Mouse (Mus musculus): ENCODE measurements around the gene Pfas. TPM values are rescaled to one million over a fixed set of nuclear protein-coding genes. Genes with fewer than 3 reads are reported as not detected.
"Not testable (repeated sequence)": the region's sequence is repeated elsewhere in the genome, so short reads cannot be mapped to it uniquely, and the experiment has no call there.

The Pfas gene
- total RNA-seq, 1 experiment from 2014 or later, result 29.0 TPM

DNA sequence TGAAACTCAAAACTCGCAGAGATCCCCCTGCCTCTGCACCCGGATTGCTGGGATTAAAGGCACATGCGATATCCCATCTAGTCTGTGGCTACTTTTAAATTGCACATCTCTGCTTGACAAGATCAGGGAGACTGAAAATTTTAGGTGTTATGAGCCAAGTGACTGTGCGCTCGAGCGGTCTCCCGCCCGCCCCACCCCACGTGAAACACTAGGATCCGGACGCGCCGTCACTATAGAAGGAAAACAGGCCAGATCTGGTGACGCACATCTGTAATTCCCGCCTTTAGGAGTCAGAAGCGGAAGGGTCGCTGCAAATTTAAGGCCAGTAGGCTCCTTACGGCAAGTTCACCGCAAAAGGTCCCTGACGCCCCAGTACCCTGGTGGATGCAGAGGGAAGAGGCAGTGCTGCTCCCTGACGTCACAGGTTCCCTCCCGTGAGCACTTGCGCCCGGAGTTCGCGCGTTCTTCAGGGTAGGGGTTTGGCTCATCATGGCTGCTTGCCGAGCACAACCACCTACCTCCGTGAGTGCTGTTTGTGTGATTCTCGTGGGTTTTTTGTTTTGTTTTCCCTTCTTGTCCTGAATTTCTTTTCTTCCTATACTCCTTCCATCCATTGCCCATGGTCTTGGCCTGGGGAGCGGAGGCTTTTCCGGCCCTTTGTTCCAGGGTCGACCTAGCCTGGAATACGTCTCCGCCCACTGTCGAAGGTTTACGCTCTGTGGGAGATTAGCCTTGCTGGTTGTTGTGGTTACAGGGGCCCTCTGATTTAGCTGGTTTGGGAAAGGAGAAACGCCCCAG is 7.6 kb upstream of the Pfas start, which contains the start of gene Ctc1:
Ctc1 (plus strand) TSS at position 268 of the 798 bp plus-strand sequence.
- DNase-seq, result peak; percentile 95

GRCm38 (mm10) chr11:69012071-69012601 is 3.9 kb upstream of the Pfas start:
- DNase-seq, result peak; percentile 93

- DNase-seq, result not testable (repeated sequence)
Measured at GRCm38 (mm10) chr11:69011445-69011844, 3.2 kb upstream of the Pfas start.

DNA sequence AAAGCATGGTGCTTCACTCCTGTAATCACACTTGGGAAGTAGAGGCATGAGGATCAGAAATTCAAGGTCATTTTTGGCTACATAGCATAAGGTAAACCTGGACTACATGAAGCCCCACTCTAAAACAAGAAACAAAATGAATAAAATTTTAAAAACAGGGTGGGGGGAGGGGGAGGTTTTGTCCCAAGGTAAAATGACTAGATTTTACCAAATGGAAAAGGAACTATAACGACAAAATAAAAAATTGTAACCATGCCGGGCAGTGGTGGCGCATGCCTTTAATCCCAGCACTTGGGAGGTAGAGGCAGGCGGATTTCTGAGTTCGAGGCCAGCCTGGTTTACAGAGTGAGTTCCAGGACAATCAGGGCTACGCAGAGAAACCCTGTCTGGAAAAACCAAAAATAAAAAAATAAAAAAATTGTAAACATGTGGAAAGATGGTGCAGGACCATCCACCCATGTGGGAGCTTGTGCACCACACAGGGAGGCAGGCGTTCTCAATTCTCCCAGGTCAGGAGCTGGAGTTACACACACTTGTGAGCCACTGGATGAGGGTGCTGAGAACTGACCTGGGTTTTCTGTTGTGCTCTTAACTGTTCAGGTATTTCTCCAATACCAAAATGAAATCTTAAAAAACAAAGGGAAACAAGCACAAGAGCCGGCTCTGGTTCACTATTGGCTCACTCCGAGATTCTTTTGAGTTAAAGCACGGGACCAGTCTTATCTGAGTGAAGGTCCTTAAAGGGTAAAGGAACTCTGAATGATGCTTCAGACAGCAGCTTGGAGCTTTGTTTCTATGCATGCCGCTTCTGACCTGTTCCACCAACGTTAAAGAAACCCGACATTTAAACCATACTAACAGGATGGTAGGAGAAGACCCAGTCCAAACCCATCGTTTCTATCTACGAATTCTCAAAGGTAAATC is 2.4 kb upstream of the Pfas start:
- no peak for DNase-seq

DNA sequence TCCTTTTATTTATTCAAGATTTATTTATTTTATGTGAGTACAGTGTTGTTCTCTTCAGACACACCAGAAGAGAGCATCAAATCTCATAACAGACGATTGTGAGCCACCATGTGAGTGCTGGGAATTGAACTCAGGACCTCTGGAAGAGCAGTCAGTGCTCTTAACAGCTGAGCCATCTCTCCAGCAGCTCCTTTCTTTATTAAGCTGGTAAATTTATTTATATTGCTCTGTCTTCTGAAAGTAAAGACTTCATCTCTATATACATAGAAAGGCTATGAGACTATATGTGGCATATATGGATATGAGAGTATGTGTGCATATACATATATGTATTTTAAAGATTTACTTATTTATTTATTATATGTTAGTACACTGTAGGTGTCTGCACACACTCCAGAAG is 1.2 kb upstream of the Pfas start:
- DNase-seq, result no peak

GRCm38 (mm10) chr11:69006575-69006974 is 1.7 kb downstream of the Pfas start:
- DNase-seq, result not testable (repeated sequence)

- DNase-seq, result no peak
Measured at GRCm38 (mm10) chr11:69005193-69005592, 3.1 kb downstream of the Pfas start.

DNA sequence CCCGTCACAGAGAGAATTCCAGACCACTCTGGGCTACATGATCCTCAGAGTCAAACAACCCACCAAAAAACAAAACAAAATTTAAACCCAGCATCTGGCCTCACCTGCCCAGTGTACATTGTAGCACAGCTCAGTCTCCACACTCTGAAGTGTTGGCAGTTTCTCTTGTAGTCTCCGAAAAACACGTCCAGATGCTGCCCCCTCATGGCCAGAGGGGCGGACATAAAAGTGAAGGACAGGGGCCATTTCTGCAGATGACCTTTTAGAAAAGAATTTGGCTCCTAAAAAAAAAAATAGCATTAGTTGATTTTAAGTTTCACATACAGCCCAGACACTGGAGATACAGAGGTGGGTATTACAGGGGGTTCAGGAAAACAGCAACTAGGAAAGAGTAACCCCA is 4.7 kb downstream of the Pfas start:
- peak; percentile 80 for DNase-seq

DNA sequence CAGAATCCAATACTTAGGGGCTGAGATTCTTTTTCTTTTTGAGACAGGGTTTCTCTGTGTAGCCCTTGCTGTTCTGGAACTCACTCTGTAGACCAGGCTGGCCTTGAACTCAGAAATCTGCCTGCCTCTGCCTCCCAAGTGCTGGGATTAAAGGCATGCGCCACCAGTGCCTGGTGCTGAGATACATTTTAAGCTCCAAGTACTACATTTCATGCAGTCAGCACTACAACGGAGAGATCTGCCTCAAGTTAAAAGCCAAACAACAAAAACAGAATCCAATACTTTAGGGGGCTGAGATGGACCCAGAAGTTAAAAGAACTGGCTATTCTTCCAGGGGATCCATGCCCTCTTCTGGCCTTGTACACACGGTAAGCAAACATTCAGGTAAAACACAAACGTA is 5.5 kb downstream of the Pfas start:
- DNase-seq, result not testable (repeated sequence)

DNA sequence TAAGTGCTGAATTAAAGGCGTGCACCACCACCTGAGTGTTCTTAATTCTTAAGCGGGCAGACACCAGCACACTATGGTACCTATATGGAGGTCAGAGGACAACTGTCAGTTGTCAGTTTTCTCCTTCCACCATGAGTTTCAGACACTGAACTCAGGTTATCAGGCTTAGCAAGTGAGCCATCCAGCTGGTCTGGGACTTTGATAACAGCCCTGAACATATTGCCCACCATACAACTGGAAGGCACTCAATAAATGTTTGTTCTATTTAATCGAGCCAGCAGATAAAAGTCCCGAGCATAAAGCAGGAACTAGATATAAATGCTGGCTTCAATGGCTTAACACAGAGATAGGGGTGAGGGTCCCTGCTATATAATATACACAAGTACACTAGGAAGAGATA is 11.2 kb downstream of the Pfas start:
- no peak for DNase-seq

DNA sequence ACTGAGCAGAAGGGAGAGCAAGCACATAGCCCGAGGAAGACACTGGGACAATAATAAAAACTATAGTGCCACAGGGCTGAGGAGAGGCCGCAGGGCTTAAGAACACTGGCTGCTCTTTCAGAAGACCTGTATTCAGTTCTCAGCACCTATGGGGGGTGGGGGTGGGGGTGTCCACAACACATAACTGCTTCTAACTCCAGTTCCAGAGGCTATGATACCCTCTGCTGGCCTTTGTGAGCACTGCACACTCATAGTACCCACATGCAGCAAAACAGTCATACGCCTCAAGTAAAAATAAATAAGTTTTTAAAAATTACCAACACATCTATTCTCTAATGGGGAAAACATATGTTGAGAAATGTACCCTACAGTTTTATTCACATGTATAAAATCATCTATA is 13.9 kb downstream of the Pfas start:
- DNase-seq, result no peak

GRCm38 (mm10) chr11:68993122-68993521 is 15.1 kb downstream of the Pfas start:
- DNase-seq, result peak; percentile 28

DNA sequence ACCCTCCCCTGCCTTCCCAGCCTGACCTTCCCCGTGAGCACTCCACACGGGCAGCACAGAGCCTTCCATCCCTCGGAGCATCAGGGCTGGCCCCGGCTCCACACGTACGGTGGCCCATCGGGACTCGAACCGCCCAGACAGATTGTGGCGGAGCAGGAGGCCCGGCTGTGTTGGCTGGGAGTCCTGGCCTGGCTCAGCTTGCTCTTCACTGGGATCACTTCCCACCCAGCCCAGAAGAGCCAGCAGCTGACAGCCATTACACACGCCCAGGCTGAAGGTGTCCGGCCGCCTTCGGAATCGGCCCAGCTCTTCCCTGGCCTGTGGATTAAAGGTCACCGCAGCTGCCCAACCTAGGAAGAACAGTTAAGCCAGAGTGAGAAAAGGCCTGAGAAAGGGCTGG is 19.9 kb downstream of the Pfas start:
- DNase-seq, result peak; percentile 42

DNA sequence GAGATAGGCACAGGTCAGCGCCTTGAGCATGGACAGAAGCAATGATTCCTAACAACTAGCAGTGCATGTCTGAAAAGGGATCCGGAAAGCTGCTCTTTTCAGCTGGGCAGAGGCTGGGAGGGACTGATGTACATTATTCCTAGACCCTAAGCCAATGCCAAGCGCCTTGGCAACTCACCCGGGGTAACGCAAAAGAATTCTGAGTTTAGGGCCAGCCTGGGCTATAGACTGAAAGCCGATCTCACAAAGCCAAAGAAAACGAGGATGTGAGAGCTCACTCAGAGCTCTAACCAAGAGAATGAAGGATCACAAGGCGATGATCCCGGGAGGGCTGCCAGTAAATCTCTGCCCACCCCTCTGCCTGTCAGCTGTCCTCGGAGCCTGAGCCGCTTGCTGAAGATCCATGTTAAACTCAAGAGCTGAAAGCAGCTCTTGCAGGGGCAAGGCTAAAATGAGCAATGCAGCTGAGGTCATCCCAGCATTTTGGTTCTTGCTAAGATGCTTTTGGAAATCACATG is 20.8 kb downstream of the Pfas start:
- DNase-seq, result no peak

DNA sequence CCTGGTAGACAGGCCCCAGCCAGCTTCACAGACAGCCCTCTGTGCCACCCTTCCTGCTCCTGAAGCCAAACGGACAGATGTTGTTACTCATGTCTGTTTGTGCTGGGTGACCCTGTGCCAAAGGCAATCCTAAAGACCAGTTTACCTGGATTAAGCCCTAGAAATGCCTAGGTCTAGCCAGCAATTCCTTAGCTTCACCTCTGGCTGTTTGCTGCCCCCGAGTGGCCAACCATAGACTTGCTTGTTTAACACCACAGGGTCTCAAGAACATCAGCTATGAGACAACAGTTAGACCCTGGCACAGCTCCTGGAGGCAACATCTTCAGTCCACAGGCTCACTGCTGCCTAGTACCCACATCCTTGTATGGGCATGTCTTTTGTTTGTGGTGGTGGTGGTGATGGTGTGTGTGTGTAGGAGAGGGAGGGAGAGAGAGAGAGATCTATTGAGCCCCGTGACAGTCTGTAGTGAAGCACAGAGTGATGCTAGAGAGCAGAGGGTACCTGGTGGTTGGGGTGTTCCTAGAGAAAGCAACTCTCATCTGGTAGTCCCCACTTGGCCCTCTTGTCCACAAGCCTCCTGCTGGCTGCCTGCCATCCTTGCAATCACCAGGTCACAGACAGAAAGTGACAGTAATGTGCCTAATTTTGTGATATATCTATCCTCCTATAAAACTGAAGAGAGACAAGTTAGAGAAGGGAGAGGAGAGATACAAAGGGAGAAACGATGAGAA is 25.5 kb downstream of the Pfas start:
- DNase-seq, result peak; percentile 85

- no peak for DNase-seq
Measured at GRCm38 (mm10) chr11:68980919-68981318, 27.3 kb downstream of the Pfas start.

- no peak for DNase-seq
Measured at GRCm38 (mm10) chr11:68979320-68979733, 28.9 kb downstream of the Pfas start.

DNA sequence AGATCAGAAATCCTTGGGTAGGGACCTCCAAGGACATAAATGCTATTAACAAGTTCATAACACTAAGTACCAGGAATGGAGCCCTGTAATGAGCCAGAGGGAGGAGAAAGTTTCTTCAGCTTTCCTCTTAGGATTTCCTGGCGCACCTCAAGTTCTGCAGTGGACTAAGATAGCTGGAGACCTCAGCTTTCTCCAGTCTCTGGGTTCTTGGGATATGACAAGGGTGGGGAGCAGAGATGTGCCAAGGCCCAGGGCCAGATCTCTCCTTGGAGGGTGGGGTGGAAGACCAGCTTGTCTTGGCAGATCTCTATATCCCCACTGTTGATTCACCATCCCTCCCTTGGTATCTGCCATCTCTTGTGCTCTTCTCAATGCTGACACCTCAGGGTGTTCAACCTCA is 32.7 kb downstream of the Pfas start:
- DNase-seq, result no peak

GRCm38 (mm10) chr11:68975085-68975484 is 33.2 kb downstream of the Pfas start, which contains the start of gene Rangrf:
Rangrf (minus strand) TSS chr11:68975185.
- no peak for DNase-seq

DNA sequence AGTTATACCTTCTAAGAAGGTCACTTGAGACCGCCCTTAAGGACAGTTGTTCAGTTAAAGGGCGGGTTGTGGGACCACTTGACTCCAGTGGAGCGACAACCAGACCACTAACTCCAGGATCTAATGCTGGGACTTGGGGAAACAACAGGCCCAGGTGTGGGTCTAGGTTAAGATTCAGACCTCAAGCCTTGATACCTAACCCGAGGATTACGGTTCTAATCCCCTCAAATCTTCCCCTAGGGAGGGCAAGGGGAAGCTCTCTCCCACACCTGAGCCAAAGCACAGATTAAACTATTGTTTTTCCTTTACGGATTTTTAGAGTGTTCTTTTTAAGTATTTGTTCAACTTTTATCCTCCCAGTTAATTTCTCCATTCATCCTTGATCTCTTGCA is 34.2 kb downstream of the Pfas start:
- no peak for DNase-seq

DNA sequence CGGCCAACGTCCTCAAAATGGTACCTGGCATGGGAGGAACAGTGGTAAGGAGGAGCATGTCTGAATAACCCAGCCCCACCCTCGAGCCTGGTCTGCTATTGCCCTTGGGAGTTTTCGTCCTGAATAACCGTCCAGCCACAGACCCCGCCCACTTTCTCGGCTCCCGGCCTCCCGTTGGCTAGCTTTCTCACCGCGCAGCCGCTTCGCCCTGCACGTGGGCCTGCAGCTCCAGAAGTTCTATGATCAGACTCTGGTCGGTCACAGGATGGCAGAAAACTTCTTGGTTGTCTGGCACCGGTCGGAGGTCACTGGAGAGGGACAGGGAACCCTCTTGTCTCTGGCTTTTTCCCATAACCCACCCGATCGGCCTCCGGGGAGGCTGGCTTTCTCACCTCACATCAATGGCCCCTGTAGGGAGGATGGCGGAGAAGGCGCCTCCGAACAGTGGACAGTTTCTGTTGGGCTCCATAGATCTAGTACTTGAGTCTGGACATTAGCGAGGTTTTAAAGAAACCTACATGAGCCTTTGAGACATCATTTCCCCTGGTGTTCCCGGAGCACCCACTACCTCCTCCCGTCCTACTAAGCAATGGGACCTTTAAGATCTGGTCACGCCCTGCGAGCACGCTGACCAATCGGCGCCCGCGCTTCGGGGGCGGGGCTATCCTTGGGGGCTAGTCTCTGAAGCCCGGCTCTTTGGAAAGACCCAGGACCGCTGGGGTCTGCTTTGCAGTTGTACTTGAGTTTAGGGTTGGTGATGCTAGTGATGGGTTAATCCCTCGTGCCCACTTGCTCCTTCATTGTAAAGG is 34.8 kb downstream of the Pfas start:
- DNase-seq, result peak; percentile 94
